Mouse (Mus musculus) E14TG2a.4 (cell line): ENCODE measurements around the gene Olfr1417.
A peak's percentile ranks its signal among the peaks of the same experiment; 100 is the strongest.

Experiments used
- H3K27me3 ChIP-seq: 2 replicates; pipeline ENCODE4 v1.6.1; 2014; ENCODE audit warnings: low read length, control low read depth; ENCODE audit not compliant: insufficient read depth
- H3K36me3 ChIP-seq: 2 replicates; pipeline ENCODE4 v1.6.1; 2014; ENCODE audit warnings: low read length, control low read depth; ENCODE audit not compliant: insufficient read depth
- H3K4me1 ChIP-seq: replicated peaks from 2 replicates; pipeline ENCODE4 v1.6.1; 2014; ENCODE audit warnings: low read depth, low read length, control low read depth
- H3K4me3 ChIP-seq: replicated peaks from 2 replicates; pipeline ENCODE4 v1.5.1; 2014; ENCODE audit warnings: mild to moderate bottlenecking, low read length
- H3K9me3 ChIP-seq: 2 replicates; pipeline ENCODE4 v1.6.1; 2014; ENCODE audit warnings: low read length, control low read depth
- CTCF ChIP-seq: conservative IDR thresholded peaks from 2 replicates; pipeline ENCODE4 v1.5.1; 2014; ENCODE audit warnings: low read length
- NANOG ChIP-seq: IDR thresholded peaks from 2 replicates; pipeline ENCODE4 v1.6.1; 2014; ENCODE audit warnings: borderline replicate concordance, low read length, mixed read lengths
- POU5F1 ChIP-seq: IDR thresholded peaks from 2 replicates; pipeline ENCODE4 v1.6.1; 2014; ENCODE audit warnings: low read length, borderline replicate concordance

The Olfr1417 gene

GRCm38 (mm10) chr19:11777191-11777865 is 61.7 kb downstream of the Olfr1417 start:
- no peaks in the 10 kb centered on the region for H3K9me3 ChIP-seq
- TF ChIP-seq POU5F1: no peak
- TF ChIP-seq NANOG: no peak
- TF ChIP-seq CTCF: peak; percentile 87
- H3K36me3 ChIP-seq: peaks cover 87% of the 10 kb centered on the region
- peaks cover 6% of the 10 kb centered on the region; the same call in 1 of the 2 replicates for H3K4me1 ChIP-seq
- H3K4me3 ChIP-seq: no peak overlapping the region
- no peaks in the 10 kb centered on the region for H3K27me3 ChIP-seq
